Mouse (Mus musculus): ENCODE data around the gene Ephx1. TPM values are rescaled to one million over a fixed set of nuclear protein-coding genes. Genes with fewer than 3 reads are reported as not detected.

The Ephx1 gene
- polyA plus RNA-seq, 1 experiment from 2014 or later, result 6.0 TPM

Other genes with a start within 250 kb of the Ephx1 start
- gene H3f3a, start 207.0 kb downstream of the Ephx1 start, polyA plus RNA-seq (2015; fragmentation: Nextera tagmentation; extraction: Ambion mirVana), result 3,070 and 3,123 TPM in 2 replicates
- gene Sde2, start 169.8 kb downstream of the Ephx1 start, polyA plus RNA-seq (2015; fragmentation: Nextera tagmentation; extraction: Ambion mirVana), result 29.0 and 30.9 TPM in 2 replicates
- gene Lefty2, start 127.8 kb downstream of the Ephx1 start, polyA plus RNA-seq (2015; fragmentation: Nextera tagmentation; extraction: Ambion mirVana), result 2.4 and 2.5 TPM in 2 replicates
- 76.7 and 79.8 TPM in 2 replicates for gene Pycr2, start 116.6 kb downstream of the Ephx1 start, polyA plus RNA-seq (2015; fragmentation: Nextera tagmentation; extraction: Ambion mirVana)
- 0.22 and 0.28 TPM in 2 replicates for gene Lefty1, start 85.9 kb downstream of the Ephx1 start, polyA plus RNA-seq (2015; fragmentation: Nextera tagmentation; extraction: Ambion mirVana)
- gene Tmem63a, start 78.6 kb downstream of the Ephx1 start, polyA plus RNA-seq (2015; fragmentation: Nextera tagmentation; extraction: Ambion mirVana), result 1.4 and 1.8 TPM in 2 replicates
- not detected in 2 replicates for gene 9130409I23Rik, start 30.3 kb upstream of the Ephx1 start, polyA plus RNA-seq (2015; fragmentation: Nextera tagmentation; extraction: Ambion mirVana)
- 43.7 and 47.1 TPM in 2 replicates for gene Nvl, start 123.3 kb upstream of the Ephx1 start, polyA plus RNA-seq (2015; fragmentation: Nextera tagmentation; extraction: Ambion mirVana)
- gene Cnih4, start 123.8 kb upstream of the Ephx1 start, polyA plus RNA-seq (2015; fragmentation: Nextera tagmentation; extraction: Ambion mirVana), result 48.2 and 60.8 TPM in 2 replicates
- gene Wdr26, start 191.1 kb upstream of the Ephx1 start, polyA plus RNA-seq (2015; fragmentation: Nextera tagmentation; extraction: Ambion mirVana), result 32.8 and 36.7 TPM in 2 replicates